ENCODE assay signal across 9 mouse cellular contexts in the genomic region with DNA sequence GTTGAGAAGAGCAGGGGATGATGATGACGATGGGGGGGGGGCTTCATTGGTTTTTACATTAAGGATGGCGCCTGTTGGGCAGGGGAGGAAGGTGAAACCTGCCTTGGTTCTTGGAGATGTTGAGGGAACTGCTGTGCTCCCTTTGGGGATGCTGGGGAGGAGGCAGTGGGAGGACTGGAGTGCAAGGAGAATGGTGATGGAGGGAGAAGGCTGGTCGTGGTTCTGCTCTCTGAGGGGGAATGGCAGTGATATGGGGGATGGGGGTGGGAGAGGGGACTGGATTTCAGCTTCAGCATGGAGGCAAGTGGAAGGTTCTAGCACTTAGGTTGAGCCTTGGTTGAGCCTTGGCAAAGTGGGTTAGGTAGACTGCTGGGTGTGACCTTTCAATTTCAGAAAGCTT. TPM values are rescaled to one million over a fixed set of nuclear protein-coding genes. Genes with fewer than 3 reads are reported as not detected.
DNase-seq lines count a peak whose midpoint lies in the region; ATAC-seq and TF ChIP-seq lines count a peak whose summit lies in the region.
"Had no signal": no experiment of that assay in that cellular context is flagged by ENCODE, and none has a peak within 500 bp of the region (broad histone marks: within the 10 kb centered on the region; RNA-seq: fewer than 3 reads in every experiment).

No protein-coding gene starts in this region.

- no peaks in the 10 kb centered on the region for H3K27me3 ChIP-seq in heart, embryonic 16.5 days (ENCODE audit: control insufficient read depth, insufficient read depth, low read length)
- peaks cover 20% of the 10 kb centered on the region for H3K27me3 ChIP-seq in liver, postnatal 0 days (ENCODE audit: insufficient read depth, low read length)

- no peaks in the 10 kb centered on the region for H3K36me3 ChIP-seq in ES-E14 (ENCODE audit: control insufficient read depth, insufficient read depth, low read length, poor library complexity, severe bottlenecking)
- H3K36me3 ChIP-seq in heart, embryonic 16.5 days (ENCODE audit: control insufficient read depth, insufficient read depth), result no peaks in the 10 kb centered on the region
- no peaks in the 10 kb centered on the region for H3K36me3 ChIP-seq in liver, postnatal 0 days (replicated peaks; ENCODE audit: insufficient read depth, low read length)

- peak; percentile 88 for DNase-seq in heart, adult 11 months
- DNase-seq in heart, postnatal 25 days (ENCODE audit: low spot score), result no peak
- DNase-seq in ES-E14 (ENCODE audit: low read depth, low spot score), result no peak
- DNase-seq in liver, postnatal 0 days, result no peak
- no peak for DNase-seq in spleen, adult 18-20 months
- DNase-seq in spleen, postnatal 14 days (ENCODE audit: low spot score in 2 of 2), result no peak
- no peak for DNase-seq in left cerebral cortex, adult 8-10 months (ENCODE audit: low spot score in 2 of 2)
- DNase-seq: left cerebral cortex, postnatal 4 days had no signal

- no peak for TF ChIP-seq EP300 in liver, postnatal 0 days (IDR thresholded peaks at IDR 0.05; ENCODE audit: low read depth)

- peak overlapping the region; percentile 69 to 89 for H3K4me3 ChIP-seq in ES-E14 (ENCODE audit: insufficient read depth in 1 of 2, low read depth in 1 of 2, low read length in 2 of 2, poor library complexity in 1 of 2, severe bottlenecking in 1 of 2)
- H3K4me3 ChIP-seq in heart, embryonic 16.5 days (ENCODE audit: low read length), result peak overlapping the region; percentile 65
- peak overlapping the region; percentile 43; the same call in 1 of the 2 replicates for H3K4me3 ChIP-seq in liver, postnatal 0 days (ENCODE audit: low read depth, low read length)

- H3K27ac ChIP-seq in ES-E14 (ENCODE audit: insufficient read depth, low read depth, low read length, poor library complexity, severe bottlenecking), result no peak overlapping the region
- peak overlapping the region; percentile 81 for H3K27ac ChIP-seq in heart, embryonic 16.5 days (ENCODE audit: low read length)
- no peak overlapping the region for H3K27ac ChIP-seq in liver, postnatal 0 days (ENCODE audit: low read depth)

- in situ Hi-C loops in ES-E14 (cut with MboI; ENCODE audit: low sequenced_read_pairs in 2 of 2, unreplicated experiment in 2 of 2), result no loop called here

- intact Hi-C loops in heart, postnatal 25 days (cut with DNase I), result loop anchor here (5.0 kb wide), 1 partner anchor 80 kb away; no protein-coding TSS in a partner anchor

- peak overlapping the region; percentile 62 for H3K4me2 ChIP-seq in heart, embryonic 16.5 days (ENCODE audit: low read depth, low read length)
- peak overlapping the region; percentile 73; the same call in 1 of the 2 replicates for H3K4me2 ChIP-seq in liver, postnatal 0 days (ENCODE audit: low read depth, low read length)

- WGBS in heart, embryonic 16.5 days, result 18% methylated on average over 3 of the region's 3 CpGs
- WGBS in liver, postnatal 0 days (ENCODE audit: insufficient replicate concordance), result 26% methylated on average over 3 of the region's 3 CpGs

- no peaks in the 10 kb centered on the region for H3K9me3 ChIP-seq in ES-E14 (ENCODE audit: control insufficient read depth, insufficient read depth, low read depth, low read length)
- H3K9me3 ChIP-seq in heart, embryonic 16.5 days (replicated peaks; ENCODE audit: control insufficient read depth, low read length), result no peaks in the 10 kb centered on the region
- no peaks in the 10 kb centered on the region for H3K9me3 ChIP-seq in liver, postnatal 0 days (ENCODE audit: low read length)

- no peaks in the 10 kb centered on the region for H3K4me1 ChIP-seq in ES-E14 (ENCODE audit: control insufficient read depth in 2 of 2, insufficient read depth in 2 of 2, low read length in 2 of 2, poor library complexity in 1 of 2)
- H3K4me1 ChIP-seq in heart, embryonic 16.5 days (ENCODE audit: control insufficient read depth, insufficient read depth, low read length), result peaks cover 10% of the 10 kb centered on the region
- H3K4me1 ChIP-seq in liver, postnatal 0 days (ENCODE audit: insufficient read depth), result no peaks in the 10 kb centered on the region

- TF ChIP-seq CTCF in liver, postnatal 0 days (IDR thresholded peaks at IDR 0.05; ENCODE audit: low read depth), result no peak

- no peak for ATAC-seq in heart, embryonic 16.5 days (replicated peaks; ENCODE audit: extremely low read depth, insufficient read depth, low FRiP score)
- ATAC-seq in liver, postnatal 0 days, result no peak

- H3K9ac ChIP-seq in ES-E14 (ENCODE audit: insufficient read depth, low read depth, low read length, poor library complexity, severe bottlenecking), result peak overlapping the region; percentile 71; the same call in 1 of the 2 replicates
- peak overlapping the region; percentile 75 for H3K9ac ChIP-seq in heart, embryonic 16.5 days (ENCODE audit: low read length)
- H3K9ac ChIP-seq in liver, postnatal 0 days (replicated peaks), result no peak overlapping the region

TF ChIP-seq in ES-E14, 5 proteins besides CTCF, POLR2A, EP300 and RAD21:
- TF ChIP-seq HCFC1 (IDR thresholded peaks at IDR 0.05; ENCODE audit: borderline replicate concordance, insufficient read depth, low read length) (no peak), ZNF384 (IDR thresholded peaks at IDR 0.05; ENCODE audit: low read depth, low read length) (no peak), ZC3H11A (IDR thresholded peaks at IDR 0.05; ENCODE audit: borderline replicate concordance, low read depth, low read length) (no peak), MAFK (IDR thresholded peaks at IDR 0.05; ENCODE audit: insufficient read depth, low read depth, low read length) (no peak)

RNA-seq across cellular contexts. Expression of gene Fhl1, which starts 0.8 kb away (rescaled TPM):
- 100 to 1,000 TPM; 114 to 123 TPM for total RNA-seq in heart, postnatal 25 days (2021)
- total RNA-seq in ES-E14 (2012; rRNA removed), result 42.7 and 47.1 TPM in 2 replicates
- 200 and 213 TPM in 2 replicates for polyA plus RNA-seq in heart, embryonic 16.5 days (2015; fragmentation: Nextera tagmentation; extraction: Ambion mirVana)
- 14.8 and 25.2 TPM in 2 replicates for polyA plus RNA-seq in liver, postnatal 0 days (2015; fragmentation: Nextera tagmentation; extraction: Ambion mirVana)
- 100 to 1,000 TPM in 1 of 4 experiments, 10 to 100 TPM in 3; 81.8 to 101 (median 89.4) TPM for total RNA-seq in left cerebral cortex, adult 8-10 months (2022)
